Mouse (Mus musculus) midbrain, embryonic 10.5 days (tissue): ENCODE measurements at regions not wholly inside any gene's neighbourhood (a gene's known extent, or its start where the extent isn't known, plus 50 kb on each side); places are given as distances from the start of the nearest gene placed in this dataset.

Experiments
- DNase-seq: peaks from one replicate; pipeline ENCODE4 v3.0.0-alpha.2; 2017; ENCODE audit warnings: low spot score
- H3K27ac ChIP-seq: fragments of 300-500 bp; sonication (generic); replicated peaks from 2 replicates; pipeline ENCODE4 v1.5.1; 2016; ENCODE audit warnings: mild to moderate bottlenecking
- H3K27me3 ChIP-seq: fragments of 300-500 bp; sonication (generic); 2 replicates; pipeline ENCODE4 v1.6.1; 2016; ENCODE audit warnings: low read depth, mild to moderate bottlenecking; ENCODE audit not compliant: poor library complexity, severe bottlenecking
- H3K36me3 ChIP-seq: fragments of 300-500 bp; sonication (generic); 2 replicates; pipeline ENCODE4 v1.6.1; 2016; ENCODE audit warnings: mild to moderate bottlenecking, moderate library complexity
- H3K4me1 ChIP-seq: fragments of 300-500 bp; sonication (generic); 2 replicates; pipeline ENCODE4 v1.6.1; 2016
- H3K4me3 ChIP-seq: fragments of 300-500 bp; sonication (generic); 2 replicates; pipeline ENCODE4 v1.5.1; 2016; ENCODE audit warnings: mild to moderate bottlenecking, moderate library complexity
- H3K9me3 ChIP-seq: fragments of 300-500 bp; sonication (generic); replicated peaks from 2 replicates; pipeline ENCODE4 v1.6.1; 2016; ENCODE audit warnings: mild to moderate bottlenecking
- WGBS: fragments of 180-500 bp; shearing (Covaris S2); methylation state at CpG from one replicate; pipeline ENCODE4 v1.1.7; 2016; 5-methylcytosine and 5-hydroxymethylcytosine counted together

- WGBS, result 84% methylated on average over 19 of the region's 19 CpGs
- H3K36me3 ChIP-seq, result no peaks in the 10 kb centered on the region
- H3K27me3 ChIP-seq, result no peaks in the 10 kb centered on the region
- H3K4me3 ChIP-seq, result no peak overlapping the region
- no peak for DNase-seq
- no peaks in the 10 kb centered on the region for H3K4me1 ChIP-seq
- H3K27ac ChIP-seq, result no peak overlapping the region
- no peaks in the 10 kb centered on the region for H3K9me3 ChIP-seq
These were observed 201.8 kb upstream of the Nsun2 start for GRCm38 (mm10) chr13:69331537-69332435.

GRCm38 (mm10) chr13:69343806-69344205 lies 189.7 kb upstream of the Nsun2 start:
- H3K9me3 ChIP-seq, result no peaks in the 10 kb centered on the region
- DNase-seq, result no peak
- no peak overlapping the region for H3K27ac ChIP-seq
- no peaks in the 10 kb centered on the region for H3K27me3 ChIP-seq
- no peaks in the 10 kb centered on the region for H3K4me1 ChIP-seq
- no peak overlapping the region for H3K4me3 ChIP-seq
- no peaks in the 10 kb centered on the region for H3K36me3 ChIP-seq

GRCm38 (mm10) chr13:69357435-69357834 lies 176.1 kb upstream of the Nsun2 start:
- H3K9me3 ChIP-seq, result no peaks in the 10 kb centered on the region
- H3K4me3 ChIP-seq, result no peak overlapping the region
- no peaks in the 10 kb centered on the region for H3K27me3 ChIP-seq
- H3K27ac ChIP-seq, result no peak overlapping the region
- no peaks in the 10 kb centered on the region for H3K36me3 ChIP-seq
- H3K4me1 ChIP-seq, result no peaks in the 10 kb centered on the region
- DNase-seq, result no peak
- WGBS, result 94% methylated on average over 6 of the region's 6 CpGs

- WGBS, result 63% methylated on average over 1 of the region's 1 CpGs
These were observed 167.6 kb upstream of the Nsun2 start for GRCm38 (mm10) chr13:69365880-69366490.

GRCm38 (mm10) chr13:69373101-69373815 lies 160.3 kb upstream of the Nsun2 start:
- 89% methylated on average over 6 of the region's 6 CpGs for WGBS
- no peaks in the 10 kb centered on the region for H3K4me1 ChIP-seq
- no peak overlapping the region for H3K27ac ChIP-seq
- no peaks in the 10 kb centered on the region for H3K27me3 ChIP-seq
- no peak for DNase-seq
- H3K36me3 ChIP-seq, result no peaks in the 10 kb centered on the region
- peaks cover under 1% of the 10 kb centered on the region; the same call in 1 of the 2 replicates for H3K9me3 ChIP-seq
- no peak overlapping the region for H3K4me3 ChIP-seq

More at GRCm38 (mm10) chr13:69365880-69366490, 167.6 kb upstream of the Nsun2 start:
- no peaks in the 10 kb centered on the region for H3K36me3 ChIP-seq
- no peak for DNase-seq
- H3K27me3 ChIP-seq, result no peaks in the 10 kb centered on the region
- no peaks in the 10 kb centered on the region for H3K4me1 ChIP-seq
- H3K9me3 ChIP-seq, result peaks cover 9% of the 10 kb centered on the region; the same call in 1 of the 2 replicates
- no peak overlapping the region for H3K27ac ChIP-seq
- no peak overlapping the region for H3K4me3 ChIP-seq

GRCm38 (mm10) chr13:69373816-69374142 lies 159.8 kb upstream of the Nsun2 start:
- Histone ChIP-seq H3K9me3 (no peaks in the 10 kb centered on the region), H3K4me1 (no peaks in the 10 kb centered on the region), H3K36me3 (no peaks in the 10 kb centered on the region), H3K27me3 (no peaks in the 10 kb centered on the region), H3K27ac (no peak overlapping the region), H3K4me3 (no peak overlapping the region)
- 63% methylated on average over 1 of the region's 1 CpGs for WGBS
- no peak for DNase-seq

GRCm38 (mm10) chr13:69380403-69380802 lies 153.1 kb upstream of the Nsun2 start:
- no peak overlapping the region for H3K4me3 ChIP-seq

GRCm38 (mm10) chr13:69384767-69385166 lies 148.8 kb upstream of the Nsun2 start:
- Histone ChIP-seq H3K4me3 (no peak overlapping the region), H3K27ac (no peak overlapping the region), H3K9me3 (no peaks in the 10 kb centered on the region), H3K4me1 (no peaks in the 10 kb centered on the region), H3K36me3 (no peaks in the 10 kb centered on the region), H3K27me3 (no peaks in the 10 kb centered on the region)
- no peak for DNase-seq

More at GRCm38 (mm10) chr13:69380403-69380802, 153.1 kb upstream of the Nsun2 start:
- no peaks in the 10 kb centered on the region for H3K36me3 ChIP-seq
- DNase-seq, result no peak
- no peaks in the 10 kb centered on the region for H3K4me1 ChIP-seq
- H3K9me3 ChIP-seq, result no peaks in the 10 kb centered on the region
- no peaks in the 10 kb centered on the region for H3K27me3 ChIP-seq
- 76% methylated on average over 4 of the region's 4 CpGs for WGBS
- H3K27ac ChIP-seq, result no peak overlapping the region

GRCm38 (mm10) chr13:69392917-69393827 lies 140.4 kb upstream of the Nsun2 start:
- Histone ChIP-seq H3K27me3 (no peaks in the 10 kb centered on the region), H3K4me1 (no peaks in the 10 kb centered on the region), H3K36me3 (no peaks in the 10 kb centered on the region), H3K27ac (no peak overlapping the region), H3K9me3 (no peaks in the 10 kb centered on the region), H3K4me3 (no peak overlapping the region)
- WGBS, result 88% methylated on average over 11 of the region's 11 CpGs
- DNase-seq, result no peak

GRCm38 (mm10) chr13:69394544-69394943 lies 139.0 kb upstream of the Nsun2 start:
- H3K4me1 ChIP-seq, result no peaks in the 10 kb centered on the region
- no peaks in the 10 kb centered on the region for H3K36me3 ChIP-seq
- no peaks in the 10 kb centered on the region for H3K27me3 ChIP-seq
- H3K4me3 ChIP-seq, result no peak overlapping the region
- no peaks in the 10 kb centered on the region for H3K9me3 ChIP-seq
- DNase-seq, result no peak
- no peak overlapping the region for H3K27ac ChIP-seq
- WGBS, result 80% methylated on average over 4 of the region's 4 CpGs

GRCm38 (mm10) chr13:69410359-69410758 lies 123.2 kb upstream of the Nsun2 start:
- no peaks in the 10 kb centered on the region for H3K27me3 ChIP-seq
- 94% methylated on average over 1 of the region's 1 CpGs for WGBS
- DNase-seq, result no peak

GRCm38 (mm10) chr13:69414813-69415212 lies 118.7 kb upstream of the Nsun2 start:
- Histone ChIP-seq H3K36me3 (no peaks in the 10 kb centered on the region), H3K9me3 (peaks cover 2% of the 10 kb centered on the region), H3K27ac (no peak overlapping the region), H3K4me1 (no peaks in the 10 kb centered on the region), H3K27me3 (no peaks in the 10 kb centered on the region), H3K4me3 (no peak overlapping the region)
- no peak for DNase-seq
- WGBS, result 88% methylated on average over 7 of the region's 7 CpGs

More at GRCm38 (mm10) chr13:69410359-69410758, 123.2 kb upstream of the Nsun2 start:
- Histone ChIP-seq H3K4me1 (no peaks in the 10 kb centered on the region), H3K9me3 (no peaks in the 10 kb centered on the region), H3K36me3 (no peaks in the 10 kb centered on the region), H3K27ac (no peak overlapping the region), H3K4me3 (no peak overlapping the region)
